Mouse (Mus musculus) embryonic fibroblast, embryonic 13.5 days (primary cell): ENCODE data around the gene Usp15.

ENCODE experiments used
- CTCF ChIP-seq: IDR thresholded peaks from 2 replicates; pipeline ENCODE4 v1.5.1; 2011; ENCODE audit warnings: mild to moderate bottlenecking, control low read depth, low read length, moderate library complexity, borderline replicate concordance; ENCODE audit not compliant: insufficient read depth
- POLR2A ChIP-seq: IDR thresholded peaks from 2 replicates; pipeline ENCODE4 v1.6.1; 2011; ENCODE audit warnings: low read depth, mild to moderate bottlenecking, control low read depth, low read length, moderate library complexity

DNA sequence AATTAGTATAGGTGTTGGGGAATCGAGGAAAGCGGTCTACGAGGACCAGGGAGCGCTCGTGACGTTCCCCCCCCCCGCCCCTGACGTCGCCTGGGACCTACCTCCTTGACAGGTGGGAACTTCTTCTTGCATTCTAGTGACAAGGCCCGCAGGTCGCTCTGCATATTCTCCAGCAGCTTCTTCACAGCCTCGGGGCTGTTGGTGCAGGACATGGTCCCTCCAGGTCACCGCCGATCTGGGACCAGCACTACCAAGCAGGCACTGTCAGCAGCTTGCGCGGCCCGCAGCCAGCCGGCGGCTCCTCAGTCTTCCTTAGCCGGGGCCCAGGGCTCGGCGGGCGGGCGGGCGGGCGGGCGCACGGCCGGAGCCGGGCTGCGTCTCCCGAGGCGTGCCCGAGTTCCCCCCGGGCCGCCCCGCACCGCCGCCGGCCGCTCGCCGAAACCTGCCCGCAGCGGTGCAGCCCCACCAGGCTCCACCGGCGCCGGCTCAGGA, 121.0 kb downstream of the Usp15 start:
- TF ChIP-seq POLR2A (no peak), CTCF (no peak)
